Mouse (Mus musculus) cerebellum, adult 11-12 months (tissue): ENCODE data around the gene Dixdc1.

Source experiments
- DNase-seq: peaks from one replicate; pipeline ENCODE4 v3.0.0; 2022

Gene Dixdc1

DNA sequence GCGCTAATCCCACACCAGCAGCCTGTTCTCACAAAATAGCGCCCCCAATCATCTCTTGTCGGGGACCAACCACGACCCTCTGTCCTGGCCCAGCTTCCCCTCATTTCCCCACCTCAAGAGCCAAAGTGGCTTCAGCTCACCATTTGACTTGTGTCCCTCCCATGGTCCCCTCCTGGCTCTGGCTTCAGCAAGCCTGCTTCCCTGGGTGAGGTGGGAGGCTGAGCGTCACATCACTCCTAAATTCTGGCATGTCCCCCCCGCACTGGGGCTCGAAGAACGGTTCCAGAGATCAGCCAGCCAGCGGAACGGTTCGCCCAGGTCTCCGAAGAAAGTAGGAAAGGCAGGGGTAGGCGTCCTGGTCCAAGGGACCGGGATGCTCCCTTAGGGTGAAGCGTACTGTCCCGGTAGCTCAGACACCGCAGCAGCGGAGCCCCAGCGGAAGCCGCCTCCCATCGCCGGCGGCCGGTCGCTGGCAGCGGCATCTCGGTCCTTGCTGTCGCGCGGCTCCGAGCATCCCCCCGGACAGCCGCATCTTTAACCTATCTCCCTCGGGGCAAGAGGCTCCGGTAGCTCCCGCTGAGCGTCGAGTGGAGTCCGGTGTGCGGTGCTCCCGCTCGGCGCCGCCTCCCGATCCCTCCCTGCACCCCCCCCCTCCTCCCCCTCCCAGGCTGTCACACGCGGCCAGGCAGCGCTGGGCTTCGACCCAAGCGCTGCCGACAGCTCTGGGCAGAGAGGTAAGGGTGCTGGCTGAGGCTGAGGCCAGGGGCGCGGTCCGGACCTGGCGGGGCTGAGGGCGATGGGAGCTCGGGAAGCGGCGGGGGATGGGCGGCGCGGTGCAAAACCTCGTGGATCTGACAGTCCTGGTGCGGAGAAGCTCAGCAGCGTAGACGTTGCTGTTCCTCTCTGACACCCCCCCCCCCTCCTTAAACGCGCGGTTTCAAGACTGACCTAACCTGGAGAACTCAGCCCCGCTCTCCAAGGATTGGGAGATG lies 40.6 kb downstream of the Dixdc1 start:
- peak; percentile 76 for DNase-seq

DNA sequence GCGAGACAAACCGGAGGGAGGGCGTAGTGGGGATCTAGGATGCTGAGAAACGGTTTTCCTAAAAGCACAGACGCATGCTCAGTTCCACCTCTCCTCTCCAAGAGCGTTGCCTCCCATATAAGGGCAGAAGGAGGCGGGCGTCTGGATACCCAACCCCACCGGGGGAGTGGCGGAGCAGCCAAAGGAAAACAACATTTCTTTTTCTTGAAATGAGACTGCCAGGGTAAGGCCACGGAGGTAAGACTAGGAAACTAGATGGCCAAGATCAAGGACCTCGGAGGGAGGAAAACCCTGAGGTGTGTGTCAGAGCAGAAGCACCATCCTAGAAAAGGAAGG lies 41.6 kb downstream of the Dixdc1 start:
- peak; percentile 89 for DNase-seq

DNA sequence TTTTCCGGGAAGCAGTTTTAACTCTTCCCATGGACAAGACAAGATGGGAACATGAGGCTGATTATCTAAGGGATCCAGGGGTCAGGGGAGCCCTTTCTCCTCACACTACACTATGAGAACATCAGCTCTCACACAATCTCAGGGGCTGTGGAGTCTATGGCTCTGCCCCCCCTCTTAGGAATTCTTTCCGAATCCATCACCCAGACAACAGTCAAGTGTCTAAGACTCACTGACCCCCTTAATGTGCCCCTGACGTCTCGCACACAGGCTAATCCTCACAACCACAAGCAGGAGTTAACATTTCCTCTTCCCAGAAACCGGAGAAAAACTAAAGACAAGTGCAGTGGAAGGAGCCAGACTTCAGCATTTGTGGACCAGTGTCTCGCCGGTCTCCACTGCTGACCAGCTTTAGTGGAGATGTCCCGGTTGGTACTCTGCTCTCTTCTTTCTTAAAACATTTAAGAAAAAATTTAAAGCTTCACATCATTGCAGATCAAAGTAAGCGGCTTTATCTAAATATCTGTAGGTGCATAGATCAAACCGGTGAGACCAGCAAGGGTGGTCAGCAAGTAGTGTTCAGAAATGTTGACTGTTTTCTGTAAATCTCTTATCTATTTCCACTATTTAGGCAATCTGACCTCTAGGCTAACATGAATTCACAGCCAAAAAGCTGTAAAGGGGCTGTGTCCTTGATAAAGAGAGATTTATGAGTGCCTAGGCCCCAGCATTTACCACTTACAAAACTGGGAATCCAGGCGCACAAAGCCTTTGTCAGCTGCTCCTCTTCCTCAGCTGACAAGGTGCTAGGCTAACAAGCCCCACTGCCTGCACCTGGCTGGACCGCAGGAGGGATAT lies 42.2 kb downstream of the Dixdc1 start:
- no peak for DNase-seq

DNA sequence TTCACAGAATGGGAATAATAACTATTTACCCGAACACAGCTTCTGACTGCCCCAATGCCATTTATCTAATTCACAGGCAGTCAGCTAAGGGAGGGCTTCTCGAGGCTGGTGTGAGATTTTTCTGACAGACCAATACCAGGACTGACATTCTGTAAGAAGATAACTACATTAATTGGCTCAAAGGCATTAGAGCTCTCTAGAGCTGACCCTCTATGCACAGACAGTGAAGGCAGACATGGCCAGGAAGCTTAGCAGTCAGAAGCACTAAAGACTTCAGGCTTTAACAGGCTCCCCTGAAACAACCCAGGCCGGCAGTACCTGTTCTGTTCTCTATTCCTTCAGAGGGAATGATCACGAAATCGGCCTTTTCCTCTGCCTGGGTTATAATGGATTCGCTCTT lies 44.2 kb downstream of the Dixdc1 start:
- DNase-seq = no peak

DNA sequence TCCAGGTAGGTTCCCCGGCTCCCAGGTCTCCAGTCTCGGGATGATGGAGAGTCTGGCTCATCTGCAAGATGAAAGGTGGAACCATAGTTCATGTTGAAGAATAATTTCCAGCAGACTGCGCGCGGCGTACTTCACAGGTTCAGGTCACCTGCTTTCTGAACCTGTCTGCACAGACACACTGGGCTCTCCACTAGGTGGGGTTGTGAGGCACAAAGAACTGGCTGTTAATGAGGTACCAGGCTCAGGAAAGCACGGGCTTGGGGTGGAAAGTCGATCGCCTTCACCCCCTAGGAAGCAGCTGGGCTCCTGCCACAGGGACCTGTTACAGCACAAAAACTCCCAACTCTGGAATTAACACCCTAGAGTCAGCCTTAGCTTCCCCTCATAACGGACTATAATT lies 45.7 kb downstream of the Dixdc1 start:
- peak; percentile 61 for DNase-seq

DNA sequence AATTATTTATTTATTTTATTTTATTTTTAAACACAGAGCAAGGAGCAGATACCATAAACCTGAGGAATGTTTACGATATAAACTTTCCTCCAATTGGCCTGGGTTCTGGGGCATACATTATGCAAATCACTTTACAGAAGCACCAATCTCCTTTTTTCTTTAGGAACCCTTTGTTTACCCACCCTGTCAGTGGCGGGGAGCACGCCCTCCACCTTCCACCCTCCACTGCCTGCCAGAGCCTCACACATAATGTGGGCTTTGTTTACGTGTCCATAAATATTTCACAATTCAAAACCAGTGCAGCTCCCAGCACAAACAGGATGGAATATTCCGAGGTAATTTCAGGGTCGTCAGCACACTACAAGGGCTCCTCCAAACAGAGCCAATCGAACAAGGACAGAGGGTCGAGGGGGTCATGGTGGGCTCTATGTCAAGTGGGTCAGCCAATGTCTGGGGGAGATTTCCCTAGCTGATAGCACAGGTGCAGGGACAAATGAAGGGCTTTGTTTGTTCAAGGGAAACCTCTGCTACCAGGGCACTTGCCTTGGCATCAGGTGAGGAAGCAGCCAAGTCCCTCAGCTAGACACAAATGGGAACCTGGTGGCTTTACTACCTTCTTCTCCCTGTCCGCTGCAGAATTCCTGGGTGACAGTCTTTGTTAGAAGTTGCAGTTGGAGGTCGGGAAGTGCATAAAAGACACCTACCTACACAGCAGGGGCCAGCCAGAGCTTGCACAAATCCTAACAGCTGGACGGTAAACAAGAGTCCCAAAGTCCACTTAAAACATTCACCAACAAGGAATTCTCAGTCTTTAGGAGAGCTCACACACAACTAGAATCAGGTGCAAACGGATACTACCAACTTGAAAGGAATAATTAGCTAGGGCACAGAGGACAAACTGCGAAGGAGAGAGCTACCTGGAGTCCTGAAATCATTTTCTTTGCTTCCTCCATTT lies 46.4 kb downstream of the Dixdc1 start:
- no peak for DNase-seq

DNA sequence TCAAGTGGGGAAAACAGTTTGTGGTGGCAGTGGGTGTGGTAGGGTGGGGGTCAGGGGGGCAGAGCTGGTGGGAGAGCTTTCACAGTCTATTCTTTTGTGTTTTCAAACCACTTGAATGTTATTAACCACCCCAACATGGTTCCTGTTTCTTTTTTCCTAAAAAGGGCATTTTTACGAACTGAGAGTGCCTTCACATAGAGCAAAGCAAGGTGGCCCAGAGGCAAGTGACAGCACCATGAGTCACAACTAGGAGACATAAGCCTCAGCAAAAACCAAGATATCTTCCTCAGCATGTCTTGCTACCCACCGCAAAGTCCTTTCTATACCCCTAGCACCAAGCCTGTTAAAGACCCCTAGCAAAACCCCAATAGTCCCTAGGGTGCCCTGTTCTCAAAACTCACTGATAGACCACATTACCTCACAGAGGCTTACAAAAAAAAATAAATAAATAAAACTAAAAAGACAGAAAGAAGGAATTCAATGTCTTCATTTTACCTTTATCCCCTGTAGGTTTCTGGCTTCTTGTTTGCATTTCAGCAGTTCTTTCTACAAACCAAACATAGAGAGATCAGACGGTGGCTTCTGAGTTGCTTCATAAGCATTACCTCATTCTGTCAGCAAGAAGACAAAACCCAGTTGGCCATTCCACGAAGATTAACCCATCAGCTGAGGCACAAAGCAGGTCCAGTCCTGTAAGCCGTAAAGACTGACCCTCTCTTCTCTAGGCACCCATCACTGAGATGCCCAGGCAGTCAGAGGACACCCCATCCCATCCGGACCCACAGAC lies 52.3 kb downstream of the Dixdc1 start:
- no peak for DNase-seq

DNA sequence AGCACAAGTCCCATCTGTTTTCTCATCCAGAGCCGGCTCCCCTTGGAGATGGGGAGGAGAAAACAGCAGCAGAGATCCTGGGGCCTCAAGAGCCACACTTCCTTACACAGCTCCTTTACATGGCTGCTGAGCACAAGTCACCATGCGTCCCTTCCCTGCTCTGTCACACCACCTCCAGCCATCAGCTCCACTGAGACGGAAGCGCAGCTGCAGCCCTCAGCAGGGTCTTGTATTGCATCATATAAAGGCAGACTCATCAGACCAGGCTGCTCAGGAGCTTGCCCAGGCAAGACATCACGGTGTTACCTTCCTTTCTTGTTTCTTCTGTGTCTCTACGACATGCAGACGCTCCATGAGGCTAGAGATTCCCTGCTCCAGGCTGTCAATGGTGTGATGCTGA lies 57.6 kb downstream of the Dixdc1 start:
- no peak for DNase-seq

DNA sequence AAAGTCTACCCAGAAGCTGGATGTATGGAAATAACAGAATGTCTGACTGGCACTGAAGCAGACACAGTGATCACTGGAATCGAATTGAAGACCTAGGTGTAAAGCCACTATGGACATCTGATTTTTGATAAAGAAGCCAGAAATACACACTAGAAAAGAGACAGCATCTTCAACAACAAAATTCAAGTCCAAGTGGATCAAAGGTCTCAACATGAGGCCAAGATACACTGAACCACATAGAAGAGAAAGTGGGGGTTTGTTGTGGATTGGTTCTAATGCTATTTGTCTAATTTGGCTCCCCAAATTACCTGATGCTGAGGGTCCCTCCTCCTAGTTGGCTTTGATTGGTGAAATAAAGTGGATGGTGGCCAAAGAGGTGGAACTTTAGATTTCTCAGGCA lies 59.9 kb downstream of the Dixdc1 start:
- DNase-seq = no peak

DNA sequence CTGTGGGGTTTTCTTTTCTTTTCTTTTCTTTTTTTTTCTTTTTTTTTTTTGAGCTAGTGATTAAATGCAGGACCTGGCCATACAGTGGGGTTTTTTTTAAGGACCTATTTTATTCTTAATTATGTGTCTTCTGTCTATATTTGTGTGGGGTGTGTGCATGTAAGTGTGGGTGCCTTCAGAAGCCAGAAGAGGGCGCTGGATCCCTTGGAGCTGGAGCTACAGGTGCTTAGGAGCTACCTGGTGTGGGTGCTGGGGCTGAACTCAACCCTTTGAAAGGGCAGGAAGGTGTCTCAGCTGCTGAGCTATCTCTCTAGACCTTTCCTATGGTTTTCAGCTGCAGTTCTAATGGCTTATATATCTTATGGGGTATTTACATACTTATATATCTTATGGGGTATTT lies 64.5 kb downstream of the Dixdc1 start:
- no peak for DNase-seq

DNA sequence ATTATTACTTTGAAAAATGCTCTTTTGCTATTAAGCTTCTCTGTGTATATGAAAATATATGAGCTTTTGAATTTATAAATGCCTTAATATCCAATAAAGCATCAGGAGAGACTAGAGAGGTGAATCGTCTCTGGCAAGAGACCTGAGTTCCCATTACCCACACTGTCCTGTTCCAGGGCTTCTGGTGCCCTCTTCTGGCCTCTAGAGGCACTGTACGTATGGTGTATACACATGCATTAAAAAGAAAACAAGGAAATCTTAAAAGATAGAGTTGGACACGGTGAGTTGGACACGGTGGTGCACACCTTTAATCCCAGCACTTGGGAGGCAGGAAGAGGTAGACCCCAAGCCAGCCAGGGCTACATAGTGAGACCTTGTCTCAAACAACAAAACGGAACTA lies 68.6 kb downstream of the Dixdc1 start:
- no peak for DNase-seq

DNA sequence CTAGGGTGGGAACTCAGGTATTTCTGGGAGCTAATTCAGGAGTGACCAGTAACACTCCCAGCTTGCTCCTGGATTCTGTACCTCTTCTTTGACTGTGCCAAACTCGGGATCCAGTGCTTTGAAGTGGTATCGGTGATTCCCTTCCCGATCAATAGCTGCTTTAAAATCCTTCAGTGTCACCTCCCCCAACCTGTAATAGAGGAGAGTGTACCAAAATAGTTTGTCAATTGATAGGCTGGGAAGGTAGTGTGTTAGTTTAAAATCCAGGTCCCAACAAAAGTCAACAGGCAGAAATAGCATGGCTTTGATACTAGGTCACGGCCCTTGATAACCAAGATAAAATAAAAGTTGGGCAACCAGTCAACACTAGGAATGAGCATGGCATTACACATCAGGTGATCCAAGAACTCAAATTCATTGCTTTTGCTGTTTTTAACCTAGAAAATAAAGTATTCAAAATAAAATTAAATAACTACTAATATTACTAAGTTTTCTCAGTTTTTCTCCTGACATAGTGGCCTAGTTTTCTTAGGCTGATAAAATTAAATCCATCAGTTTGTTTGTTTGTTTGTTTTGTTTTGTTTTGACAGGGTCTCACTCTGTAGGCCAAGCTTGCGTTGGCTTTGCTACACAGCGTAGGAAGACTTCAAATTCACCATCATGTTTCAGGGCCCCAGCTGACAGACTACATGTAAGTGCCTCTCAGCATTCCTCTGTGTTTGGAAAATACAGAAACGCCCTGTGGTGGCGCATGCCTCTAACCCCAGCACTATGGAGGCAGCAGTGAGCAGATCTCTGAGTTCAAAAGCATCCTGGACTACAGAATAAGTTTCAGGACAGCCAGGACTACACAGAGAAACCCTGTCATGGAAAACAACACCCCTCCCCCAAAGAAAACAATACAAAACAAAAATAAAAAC lies 71.5 kb downstream of the Dixdc1 start:
- no peak for DNase-seq

DNA sequence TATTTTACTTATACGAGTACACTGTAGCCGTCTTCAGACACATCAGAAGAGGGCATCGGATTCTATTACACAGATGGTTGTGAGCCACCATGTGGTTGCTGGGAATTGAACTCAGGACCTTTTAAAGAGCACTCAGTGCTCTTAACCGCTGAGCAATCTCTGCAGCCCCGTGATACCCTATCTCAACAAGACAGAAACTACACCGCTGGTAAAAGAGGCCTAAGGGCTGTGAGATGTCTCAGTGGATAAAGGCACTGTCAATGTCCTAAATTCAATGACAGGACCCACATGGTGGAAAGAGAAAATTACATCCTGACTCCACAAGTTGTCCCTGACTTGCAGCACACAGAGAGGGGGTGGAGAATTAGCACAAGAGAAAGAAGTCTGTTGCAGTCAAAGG lies 72.9 kb downstream of the Dixdc1 start:
- DNase-seq = no peak

DNA sequence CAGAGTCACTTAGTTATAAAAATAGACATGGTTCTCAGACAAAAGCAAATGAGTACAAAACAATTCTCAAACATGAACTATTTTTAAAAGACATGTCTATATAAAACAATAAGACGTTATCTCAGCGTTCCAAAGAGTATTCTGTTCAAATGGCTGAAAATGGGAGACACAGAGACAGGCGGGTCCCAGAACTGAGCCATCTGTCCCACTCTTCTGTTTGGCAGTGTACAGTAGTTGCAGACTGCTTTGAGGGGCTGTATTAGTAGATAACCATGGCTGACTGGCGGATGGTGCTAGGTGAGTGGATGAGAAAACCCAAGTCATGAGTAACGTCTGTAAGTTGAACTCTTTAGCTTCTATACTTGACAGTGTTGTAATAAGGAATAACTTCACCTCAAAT lies 74.5 kb downstream of the Dixdc1 start:
- DNase-seq = no peak

DNA sequence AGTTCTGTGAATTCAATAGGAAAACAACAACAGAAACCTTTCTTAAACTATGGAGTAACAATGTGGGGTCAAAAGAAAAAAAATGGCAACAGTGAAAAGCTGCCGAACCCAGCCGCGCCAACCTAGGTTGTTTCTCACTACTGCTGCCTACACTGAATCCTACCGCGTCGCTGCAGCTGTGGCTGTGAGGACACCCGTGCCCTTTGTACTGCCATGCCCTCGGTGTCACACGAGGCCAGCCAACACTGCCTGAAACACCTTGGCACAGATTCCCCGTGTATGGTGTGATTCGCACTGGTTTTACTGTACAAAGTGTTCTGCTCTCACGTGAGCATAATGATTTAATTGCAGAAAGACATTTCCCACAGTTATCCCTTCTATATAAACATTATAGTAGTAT lies 78.9 kb downstream of the Dixdc1 start:
- peak; percentile 37 for DNase-seq

DNA sequence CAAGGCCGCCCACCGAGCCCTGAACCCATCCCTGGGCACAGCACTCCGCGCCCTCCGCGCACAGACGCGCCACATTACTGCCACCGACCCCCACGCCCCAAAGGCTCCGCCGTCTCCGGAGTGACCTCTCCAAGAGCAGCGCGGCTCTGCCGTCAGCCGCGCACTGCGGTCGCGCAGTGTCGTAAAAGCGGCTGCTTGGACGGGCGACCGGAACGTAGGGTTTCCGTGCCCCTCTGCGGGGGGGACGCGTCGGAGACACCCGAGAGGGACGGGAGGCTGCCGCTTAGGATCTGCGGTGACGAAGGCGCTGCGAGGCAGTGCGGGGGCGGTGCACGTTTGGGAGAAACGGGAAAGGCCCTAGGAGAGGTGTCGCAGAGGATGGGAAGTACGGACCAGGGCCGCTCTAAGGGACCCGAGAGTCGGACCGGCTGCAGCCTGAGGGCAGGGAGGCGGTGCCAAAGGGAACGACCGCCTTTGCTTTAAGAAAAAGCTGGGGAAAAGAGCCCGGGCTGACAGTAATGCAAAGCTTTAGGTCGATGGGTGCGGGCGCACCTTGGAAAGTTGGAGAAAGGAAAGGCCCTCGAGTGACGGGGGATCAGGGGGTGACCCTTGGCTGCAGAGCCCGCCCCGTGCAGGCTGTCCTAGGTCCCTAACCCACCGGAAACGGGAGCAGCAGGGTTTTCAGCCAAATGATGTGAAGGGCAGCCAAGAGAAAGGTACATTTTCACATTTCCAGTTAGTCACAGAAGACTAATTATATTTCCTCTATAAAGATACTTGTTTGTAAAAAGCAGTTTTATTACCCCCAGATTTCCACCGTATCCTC lies 79.7 kb downstream of the Dixdc1 start, which contains the start of gene Dlat:
Dlat (minus strand) TSS at position 389 of the 826 bp plus-strand sequence.
- peak; percentile 93 for DNase-seq

DNA sequence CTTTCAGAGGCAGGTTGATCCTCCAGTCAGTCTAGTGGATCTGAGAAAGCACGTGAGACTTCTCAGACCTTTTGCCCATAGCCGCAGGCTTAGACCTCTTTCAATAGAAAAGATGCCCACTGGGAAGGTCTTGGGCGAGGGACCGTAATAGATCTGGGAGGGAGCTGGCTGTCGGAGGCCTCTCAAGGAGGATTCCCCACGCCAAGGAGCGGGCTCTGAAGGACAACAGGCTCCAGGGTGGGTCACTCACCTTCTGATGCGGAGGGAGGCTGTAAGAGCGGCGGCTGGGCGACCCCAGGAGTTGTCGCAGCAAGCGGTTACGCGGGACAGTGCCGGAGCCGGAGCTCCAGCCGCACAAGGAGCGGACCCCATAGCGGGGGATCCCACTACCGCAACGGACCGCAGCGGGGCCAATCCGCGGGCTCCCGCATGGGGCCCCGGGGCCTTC lies 80.4 kb downstream of the Dixdc1 start:
- DNase-seq = no peak

DNA sequence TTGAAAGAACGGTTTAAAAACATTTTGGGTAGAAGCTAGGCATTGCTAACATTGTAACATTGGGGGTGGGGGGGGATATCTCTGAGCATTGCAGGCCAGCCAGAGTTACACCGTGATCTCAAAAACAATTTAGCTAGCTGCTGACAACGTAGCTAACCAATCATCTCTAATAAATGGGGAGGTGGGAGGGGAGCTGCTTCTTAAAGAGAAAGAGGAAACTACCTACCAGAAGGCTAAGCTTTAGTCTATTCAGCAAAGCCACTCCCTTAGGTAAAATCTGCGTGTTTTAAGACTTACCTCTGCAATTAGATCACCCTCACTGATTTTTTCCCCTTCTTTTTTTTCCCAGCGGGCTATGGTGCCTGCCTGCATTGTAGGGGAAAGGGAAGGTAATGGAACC lies 80.9 kb downstream of the Dixdc1 start:
- no peak for DNase-seq

DNA sequence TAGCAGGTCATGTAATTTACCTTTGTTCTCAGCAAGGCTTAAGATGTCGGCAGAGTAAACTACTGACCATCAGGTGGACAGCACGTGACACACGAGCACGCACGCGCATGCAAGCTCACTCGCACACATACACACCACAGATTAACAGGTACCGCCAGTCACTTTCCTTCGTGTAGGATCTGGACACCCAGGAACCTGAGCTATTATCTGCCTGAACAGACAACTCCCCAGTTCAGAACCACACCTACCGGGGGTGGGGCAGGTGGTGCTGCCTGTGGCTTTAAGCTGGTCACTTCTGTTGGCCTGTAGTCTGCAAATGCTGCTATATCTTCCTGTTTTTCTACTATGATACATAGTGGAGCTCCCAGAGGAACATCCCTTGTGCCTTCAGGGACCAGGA lies 88.8 kb downstream of the Dixdc1 start:
- no peak for DNase-seq
